Mouse (Mus musculus): Measurements from ENCODE around the gene Cdh13.
A peak's percentile ranks its signal among the peaks of the same experiment; 100 is the strongest.
"Not testable (repeated sequence)": the region's sequence is repeated elsewhere in the genome, so short reads cannot be mapped to it uniquely, and the experiment has no call there.

Gene Cdh13

GRCm38 (mm10) chr8:118701312-118701880 is 417.9 kb downstream of the Cdh13 start:
- peak in 1 of 2 experiments; percentile 1 for DNase-seq

GRCm38 (mm10) chr8:118709366-118709765 is 425.8 kb downstream of the Cdh13 start:
- DNase-seq: no peak

- DNase-seq: no peak
These were observed 428.1 kb downstream of the Cdh13 start for GRCm38 (mm10) chr8:118711631-118712030.

- no peak for DNase-seq
These were observed 429.6 kb downstream of the Cdh13 start for GRCm38 (mm10) chr8:118713111-118713510.

- DNase-seq: no peak
These were observed 430.1 kb downstream of the Cdh13 start for GRCm38 (mm10) chr8:118713596-118713995.

- DNase-seq: no peak
These were observed 439.4 kb downstream of the Cdh13 start for GRCm38 (mm10) chr8:118722896-118723295.

GRCm38 (mm10) chr8:118725651-118726050 is 442.1 kb downstream of the Cdh13 start:
- no peak for DNase-seq

GRCm38 (mm10) chr8:118741781-118742180 is 458.2 kb downstream of the Cdh13 start:
- DNase-seq: no peak

GRCm38 (mm10) chr8:118744991-118745390 is 461.5 kb downstream of the Cdh13 start:
- no peak for DNase-seq

GRCm38 (mm10) chr8:118748041-118748604 is 464.6 kb downstream of the Cdh13 start:
- no peak for DNase-seq

- DNase-seq: no peak
These were observed 465.7 kb downstream of the Cdh13 start for GRCm38 (mm10) chr8:118749191-118749590.

GRCm38 (mm10) chr8:118749786-118750185 is 466.3 kb downstream of the Cdh13 start:
- DNase-seq: no peak

- DNase-seq: no peak
These were observed 470.2 kb downstream of the Cdh13 start for GRCm38 (mm10) chr8:118753710-118754109.

- DNase-seq: no peak
These were observed 470.6 kb downstream of the Cdh13 start for GRCm38 (mm10) chr8:118754119-118754518.

- not testable (repeated sequence) for DNase-seq
These were observed 494.0 kb downstream of the Cdh13 start for GRCm38 (mm10) chr8:118777507-118777906.

- no peak for DNase-seq
These were observed 494.8 kb downstream of the Cdh13 start for GRCm38 (mm10) chr8:118778374-118778773.

GRCm38 (mm10) chr8:118785646-118786045 is 502.1 kb downstream of the Cdh13 start:
- no peak for DNase-seq

- DNase-seq: no peak
These were observed 506.1 kb downstream of the Cdh13 start for GRCm38 (mm10) chr8:118789649-118790048.

GRCm38 (mm10) chr8:118794886-118795285 is 511.4 kb downstream of the Cdh13 start:
- no peak for DNase-seq

GRCm38 (mm10) chr8:118796491-118796890 is 513.0 kb downstream of the Cdh13 start:
- DNase-seq: no peak

GRCm38 (mm10) chr8:118797127-118797526 is 513.6 kb downstream of the Cdh13 start:
- DNase-seq: no peak

- DNase-seq: no peak
These were observed 519.6 kb downstream of the Cdh13 start for GRCm38 (mm10) chr8:118803168-118803567.

GRCm38 (mm10) chr8:118809660-118810059 is 526.1 kb downstream of the Cdh13 start:
- DNase-seq: no peak

- DNase-seq: no peak
These were observed 531.5 kb downstream of the Cdh13 start for GRCm38 (mm10) chr8:118815055-118815454.

- no peak for DNase-seq
These were observed 543.2 kb downstream of the Cdh13 start for GRCm38 (mm10) chr8:118826761-118827160.

Measured in lung, adult 18-20 months (tissue).